Mouse (Mus musculus): Measurements from ENCODE around the gene Nop16. TPM values are rescaled to one million over a fixed set of nuclear protein-coding genes. Genes with fewer than 3 reads are reported as not detected.

The Nop16 gene
- total RNA-seq, 2 experiments from 2014 or later = 12.1 to 13.8 TPM

DNA sequence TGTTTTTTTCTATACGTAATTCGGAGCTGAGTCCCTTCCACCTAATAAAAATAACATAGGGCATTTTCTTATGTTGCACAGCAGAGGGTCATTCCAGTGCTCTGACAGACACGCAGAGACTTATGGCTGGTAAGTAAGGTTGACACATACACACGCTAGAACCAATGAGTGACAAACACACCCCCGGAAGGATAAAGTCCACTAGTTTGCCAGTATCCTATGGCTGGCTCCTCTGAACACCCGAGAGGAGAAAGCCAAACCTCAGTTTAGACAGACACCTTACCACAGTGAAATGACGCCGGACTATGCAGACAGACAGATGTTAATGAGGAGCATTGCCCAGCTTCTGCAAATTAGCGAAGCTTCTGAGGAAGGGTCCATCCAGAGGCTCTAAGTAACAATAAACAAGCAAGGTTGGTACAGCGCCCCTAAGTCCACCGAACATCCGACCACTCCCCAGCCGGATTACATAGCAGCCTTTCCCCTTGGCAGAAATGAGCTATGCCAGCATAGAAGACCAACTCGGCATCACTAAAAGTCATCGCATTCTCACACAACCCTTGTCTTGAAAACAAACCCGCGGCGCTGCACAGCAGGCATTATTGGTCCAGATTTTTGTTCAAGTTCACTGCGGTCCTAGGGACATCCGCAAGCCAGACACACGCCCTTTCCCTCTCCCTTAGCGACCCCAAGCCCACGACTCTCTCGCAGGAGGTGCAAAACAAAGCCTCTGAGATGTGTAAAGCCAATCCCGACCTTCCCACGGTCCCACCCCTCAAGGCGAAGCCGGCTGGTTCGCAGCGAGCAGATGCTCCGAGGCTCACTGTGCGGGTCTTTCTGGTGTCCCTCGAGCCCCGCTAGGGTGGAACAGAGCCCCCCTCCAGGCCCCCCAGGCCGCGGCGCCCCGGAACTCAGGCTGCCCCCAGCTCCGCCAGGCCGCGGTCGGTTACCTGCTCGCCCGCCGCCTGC lies 25.4 kb downstream of the Nop16 start:
- peak; percentile 12; the same call in 1 of the 2 replicates for ATAC-seq (replicated peaks; ENCODE audit: low FRiP score, poor library complexity, severe bottlenecking)

DNA sequence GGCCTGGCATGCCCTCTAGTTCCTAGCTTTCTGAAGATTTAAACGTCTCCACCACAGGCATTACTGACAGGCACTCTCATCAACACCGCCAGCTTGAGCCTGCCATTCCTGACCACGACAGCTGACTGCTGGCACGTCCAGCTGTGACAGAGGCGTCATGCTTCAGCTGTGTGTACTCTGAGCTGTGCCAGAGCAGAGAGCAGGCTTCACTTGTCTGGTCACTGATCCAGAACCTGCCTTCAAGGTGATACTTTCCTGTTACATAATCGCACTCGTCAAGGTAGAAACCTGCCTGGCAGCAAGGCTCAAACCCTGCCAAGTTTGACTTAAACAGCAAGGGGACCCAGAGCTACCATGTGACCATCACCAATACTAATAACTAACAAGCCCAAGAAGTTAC lies 27.3 kb downstream of the Nop16 start:
- no peak for ATAC-seq (replicated peaks; ENCODE audit: low FRiP score, poor library complexity, severe bottlenecking)

- no peak for ATAC-seq (replicated peaks; ENCODE audit: low FRiP score, poor library complexity, severe bottlenecking)
These were observed 29.3 kb downstream of the Nop16 start for GRCm38 (mm10) chr13:54560608-54561007.

- no peak for ATAC-seq (replicated peaks; ENCODE audit: low FRiP score, poor library complexity, severe bottlenecking)
These were observed 30.2 kb downstream of the Nop16 start for GRCm38 (mm10) chr13:54559656-54560055.

- no peak for ATAC-seq (replicated peaks; ENCODE audit: low FRiP score, poor library complexity, severe bottlenecking)
These were observed 32.2 kb downstream of the Nop16 start for GRCm38 (mm10) chr13:54557652-54558051.

- ATAC-seq (replicated peaks; ENCODE audit: low FRiP score, poor library complexity, severe bottlenecking) = no peak
These were observed 33.1 kb downstream of the Nop16 start for GRCm38 (mm10) chr13:54556796-54557195.

GRCm38 (mm10) chr13:54556176-54556575 lies 33.7 kb downstream of the Nop16 start:
- ATAC-seq (replicated peaks; ENCODE audit: low FRiP score, poor library complexity, severe bottlenecking) = no peak

GRCm38 (mm10) chr13:54548036-54548435 lies 41.9 kb downstream of the Nop16 start:
- ATAC-seq (replicated peaks; ENCODE audit: low FRiP score, poor library complexity, severe bottlenecking) = no peak

Other genes starting within 250 kb of the Nop16 start
- not detected in 2 replicates for gene Cplx2, start 218.7 kb downstream of the Nop16 start, total RNA-seq (2015; ENCODE audit: low replicate concordance)
- gene Cplx2, start 218.7 kb downstream of the Nop16 start, total RNA-seq (2017; ENCODE audit: low replicate concordance) = 0.34 TPM in 1 of 2 replicates, not detected in the other
- gene Thoc3, start 121.2 kb downstream of the Nop16 start, total RNA-seq (2015; ENCODE audit: low replicate concordance) = 3.6 and 6.7 TPM in 2 replicates
- gene Thoc3, start 121.2 kb downstream of the Nop16 start, total RNA-seq (2017; ENCODE audit: low replicate concordance) = 5.7 and 9.3 TPM in 2 replicates
- 0.21 and 1.2 TPM in 2 replicates for gene Simc1, start 86.3 kb downstream of the Nop16 start, total RNA-seq (2015; ENCODE audit: low replicate concordance)
- 1.1 TPM in 1 of 2 replicates, not detected in the other for gene Simc1, start 86.3 kb downstream of the Nop16 start, total RNA-seq (2017; ENCODE audit: low replicate concordance)
- gene 4833439L19Rik, start 24.7 kb downstream of the Nop16 start, total RNA-seq (2015; ENCODE audit: low replicate concordance) = 27.0 and 28.1 TPM in 2 replicates
- gene 4833439L19Rik, start 24.7 kb downstream of the Nop16 start, total RNA-seq (2017; ENCODE audit: low replicate concordance) = 24.6 and 37.1 TPM in 2 replicates
- gene Arl10, start 15.1 kb downstream of the Nop16 start, total RNA-seq (2015; ENCODE audit: low replicate concordance) = 1.3 and 2.9 TPM in 2 replicates
- gene Arl10, start 15.1 kb downstream of the Nop16 start, total RNA-seq (2017; ENCODE audit: low replicate concordance) = 0.51 TPM in 1 of 2 replicates, not detected in the other
- 32.1 and 54.3 TPM in 2 replicates for gene Higd2a, start 117 bp upstream of the Nop16 start, total RNA-seq (2015; ENCODE audit: low replicate concordance)
- gene Higd2a, start 117 bp upstream of the Nop16 start, total RNA-seq (2017; ENCODE audit: low replicate concordance) = 8.4 and 17.1 TPM in 2 replicates
- 0.96 TPM in 1 of 2 replicates, not detected in the other for gene Cltb, start 21.3 kb upstream of the Nop16 start, total RNA-seq (2015; ENCODE audit: low replicate concordance)
- gene Cltb, start 21.3 kb upstream of the Nop16 start, total RNA-seq (2017; ENCODE audit: low replicate concordance) = 3.7 and 10.0 TPM in 2 replicates
- 14.6 and 35.7 TPM in 2 replicates for gene Faf2, start 31.7 kb upstream of the Nop16 start, total RNA-seq (2015; ENCODE audit: low replicate concordance)
- gene Faf2, start 31.7 kb upstream of the Nop16 start, total RNA-seq (2017; ENCODE audit: low replicate concordance) = 15.3 and 18.4 TPM in 2 replicates
- gene Rnf44, start 103.8 kb upstream of the Nop16 start, total RNA-seq (2015; ENCODE audit: low replicate concordance) = 31.3 and 33.0 TPM in 2 replicates
- 9.9 and 30.5 TPM in 2 replicates for gene Rnf44, start 103.8 kb upstream of the Nop16 start, total RNA-seq (2017; ENCODE audit: low replicate concordance)
- not detected in 2 replicates for gene Cdhr2, start 111.4 kb upstream of the Nop16 start, total RNA-seq (2015; ENCODE audit: low replicate concordance)
- not detected in 2 replicates for gene Cdhr2, start 111.4 kb upstream of the Nop16 start, total RNA-seq (2017; ENCODE audit: low replicate concordance)
- gene Gprin1, start 159.8 kb upstream of the Nop16 start, total RNA-seq (2015; ENCODE audit: low replicate concordance) = not detected in 2 replicates
- gene Gprin1, start 159.8 kb upstream of the Nop16 start, total RNA-seq (2017; ENCODE audit: low replicate concordance) = not detected in 2 replicates
- gene Sncb, start 176.5 kb upstream of the Nop16 start, total RNA-seq (2015; ENCODE audit: low replicate concordance) = not detected in 2 replicates
- not detected in 2 replicates for gene Sncb, start 176.5 kb upstream of the Nop16 start, total RNA-seq (2017; ENCODE audit: low replicate concordance)
- not detected in 2 replicates for gene Eif4e1b, start 193.9 kb upstream of the Nop16 start, total RNA-seq (2015; ENCODE audit: low replicate concordance)
- gene Eif4e1b, start 193.9 kb upstream of the Nop16 start, total RNA-seq (2017; ENCODE audit: low replicate concordance) = not detected in 2 replicates
- 2.5 TPM in 1 of 2 replicates, not detected in the other for gene Tspan17, start 199.3 kb upstream of the Nop16 start, total RNA-seq (2015; ENCODE audit: low replicate concordance)
- gene Tspan17, start 199.3 kb upstream of the Nop16 start, total RNA-seq (2017; ENCODE audit: low replicate concordance) = 1.0 TPM in 1 of 2 replicates, not detected in the other